Mouse (Mus musculus): Measurements from ENCODE around the gene Rtf2.

DNA sequence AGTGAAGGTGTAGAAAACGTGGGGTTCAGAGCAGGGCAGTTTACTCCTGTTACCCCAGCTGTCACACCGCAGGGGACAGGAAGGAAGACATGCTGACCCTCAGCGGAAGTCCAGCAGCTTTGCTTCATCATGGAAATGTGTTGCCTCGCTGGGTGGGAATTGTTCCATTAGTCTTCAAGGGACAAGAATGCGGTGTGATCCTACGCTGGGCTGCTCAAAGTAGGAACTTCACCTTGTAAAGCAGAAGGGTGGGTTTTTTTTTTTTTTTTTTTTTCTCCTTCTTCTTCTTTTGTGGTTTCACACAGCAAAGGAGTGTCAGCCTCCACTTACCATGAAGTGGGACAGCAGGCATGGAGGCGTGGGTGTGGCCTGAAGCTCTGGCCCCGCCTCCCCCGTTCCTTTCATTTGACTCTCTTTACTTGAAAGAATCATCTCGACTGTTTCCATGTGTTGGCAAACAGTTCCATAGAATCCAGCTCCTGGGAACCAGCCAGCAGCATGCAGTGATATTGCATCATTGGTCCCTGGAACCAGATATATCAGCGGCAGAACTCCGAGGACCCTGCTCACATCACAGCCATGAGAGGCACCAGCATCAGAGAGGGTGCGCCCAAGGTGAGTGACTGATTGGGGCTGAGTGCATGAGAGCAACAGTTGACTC is 46.8 kb upstream of the Rtf2 start, which contains the start of gene Cass4:
- TF ChIP-seq FLI1 (IDR thresholded peaks at IDR 0.05; ENCODE audit: low read length) (no peak), GATA1 (IDR thresholded peaks at IDR 0.05; ENCODE audit: borderline replicate concordance, low read length) (no peak)

Measured in megakaryocyte, embryonic 14.5 days (primary cell).